Mouse (Mus musculus): ENCODE results near the gene Sh2d3c. TPM values are rescaled to one million over a fixed set of nuclear protein-coding genes. Genes with fewer than 3 reads are reported as not detected.

The Sh2d3c gene
- polyA plus RNA-seq, 1 experiment, result 106 TPM

DNA sequence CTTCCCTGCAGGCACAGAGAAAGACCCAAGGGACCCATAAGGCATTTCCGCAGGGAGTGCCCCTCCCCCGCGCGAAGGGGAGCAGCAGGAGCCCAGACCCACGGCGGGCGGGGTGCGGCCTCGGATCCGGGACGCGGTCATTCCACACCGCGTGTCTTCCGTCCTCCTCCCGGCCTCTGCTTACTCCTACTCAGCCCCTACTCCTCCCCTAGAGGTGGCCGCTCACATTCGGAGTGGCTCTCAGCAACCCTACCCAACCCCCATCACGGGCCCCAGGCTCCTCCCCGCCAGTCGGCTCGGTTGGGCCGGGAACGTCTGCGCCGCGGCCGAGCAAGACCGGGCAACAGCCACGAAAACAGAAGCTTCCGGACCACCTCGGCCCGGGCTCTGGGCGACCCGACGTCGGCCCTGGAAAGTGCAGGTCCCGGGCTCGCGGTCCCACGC, 8.7 kb upstream of the Sh2d3c start:
- H3K27ac ChIP-seq (ENCODE audit: control insufficient read depth, insufficient read depth, low read length), result no peak overlapping the region
- H3K4me3 ChIP-seq (ENCODE audit: control insufficient read depth, insufficient read depth, low read length), result peak overlapping the region; percentile 89
- peaks cover 29% of the 10 kb centered on the region for H3K36me3 ChIP-seq (ENCODE audit: control insufficient read depth, insufficient read depth, low read length)
- H3K4me1 ChIP-seq (replicated peaks; ENCODE audit: control insufficient read depth, insufficient read depth, low read length), result peaks cover 24% of the 10 kb centered on the region
- WGBS, result under 1% methylated on average over 41 of the region's 41 CpGs
- H3K27me3 ChIP-seq (ENCODE audit: control insufficient read depth, insufficient read depth, low read length), result no peaks in the 10 kb centered on the region
- TF ChIP-seq CTCF (IDR thresholded peaks at IDR 0.05; ENCODE audit: borderline replicate concordance, control insufficient read depth, extremely low read depth, insufficient read depth, low read length, poor library complexity) (no peak), POLR2A (IDR thresholded peaks at IDR 0.05; ENCODE audit: control insufficient read depth, extremely low read depth, insufficient read depth, low read length, poor library complexity) (no peak; the same call in 1 of the 2 replicates)
- DNase-seq, result peak; percentile 70

DNA sequence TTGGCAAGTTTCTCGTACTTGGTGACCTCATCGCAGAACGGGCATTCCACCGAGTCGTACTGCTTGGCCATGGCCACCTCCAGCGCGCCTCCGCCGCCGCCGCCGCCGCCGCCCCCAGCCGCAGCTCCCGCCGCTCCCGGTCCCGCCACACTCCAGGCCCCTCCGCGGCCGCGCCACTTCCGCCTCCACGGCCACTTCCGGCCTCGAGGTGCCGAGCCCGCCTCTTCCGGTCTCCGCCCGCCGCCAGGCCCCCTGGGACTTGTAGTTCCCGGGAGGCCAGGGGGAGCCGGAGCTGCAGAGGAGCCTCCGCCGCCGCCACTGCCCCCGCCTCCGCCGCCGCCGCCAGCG, 8.3 kb upstream of the Sh2d3c start:
- peak; percentile 96 for DNase-seq
- H3K36me3 ChIP-seq (ENCODE audit: control insufficient read depth, insufficient read depth, low read length), result peaks cover 27% of the 10 kb centered on the region
- peak overlapping the region; percentile 89 for H3K4me3 ChIP-seq (ENCODE audit: control insufficient read depth, insufficient read depth, low read length)
- under 1% methylated on average over 39 of the region's 44 CpGs for WGBS
- H3K4me1 ChIP-seq (replicated peaks; ENCODE audit: control insufficient read depth, insufficient read depth, low read length), result peaks cover 24% of the 10 kb centered on the region
- TF ChIP-seq CTCF (IDR thresholded peaks at IDR 0.05; ENCODE audit: borderline replicate concordance, control insufficient read depth, extremely low read depth, insufficient read depth, low read length, poor library complexity), result no peak
- peak; percentile 40; the same call in 1 of the 2 replicates for TF ChIP-seq POLR2A (IDR thresholded peaks at IDR 0.05; ENCODE audit: control insufficient read depth, extremely low read depth, insufficient read depth, low read length, poor library complexity)
- peak overlapping the region; percentile 38 for H3K27ac ChIP-seq (ENCODE audit: control insufficient read depth, insufficient read depth, low read length)
- no peaks in the 10 kb centered on the region for H3K27me3 ChIP-seq (ENCODE audit: control insufficient read depth, insufficient read depth, low read length)

DNA sequence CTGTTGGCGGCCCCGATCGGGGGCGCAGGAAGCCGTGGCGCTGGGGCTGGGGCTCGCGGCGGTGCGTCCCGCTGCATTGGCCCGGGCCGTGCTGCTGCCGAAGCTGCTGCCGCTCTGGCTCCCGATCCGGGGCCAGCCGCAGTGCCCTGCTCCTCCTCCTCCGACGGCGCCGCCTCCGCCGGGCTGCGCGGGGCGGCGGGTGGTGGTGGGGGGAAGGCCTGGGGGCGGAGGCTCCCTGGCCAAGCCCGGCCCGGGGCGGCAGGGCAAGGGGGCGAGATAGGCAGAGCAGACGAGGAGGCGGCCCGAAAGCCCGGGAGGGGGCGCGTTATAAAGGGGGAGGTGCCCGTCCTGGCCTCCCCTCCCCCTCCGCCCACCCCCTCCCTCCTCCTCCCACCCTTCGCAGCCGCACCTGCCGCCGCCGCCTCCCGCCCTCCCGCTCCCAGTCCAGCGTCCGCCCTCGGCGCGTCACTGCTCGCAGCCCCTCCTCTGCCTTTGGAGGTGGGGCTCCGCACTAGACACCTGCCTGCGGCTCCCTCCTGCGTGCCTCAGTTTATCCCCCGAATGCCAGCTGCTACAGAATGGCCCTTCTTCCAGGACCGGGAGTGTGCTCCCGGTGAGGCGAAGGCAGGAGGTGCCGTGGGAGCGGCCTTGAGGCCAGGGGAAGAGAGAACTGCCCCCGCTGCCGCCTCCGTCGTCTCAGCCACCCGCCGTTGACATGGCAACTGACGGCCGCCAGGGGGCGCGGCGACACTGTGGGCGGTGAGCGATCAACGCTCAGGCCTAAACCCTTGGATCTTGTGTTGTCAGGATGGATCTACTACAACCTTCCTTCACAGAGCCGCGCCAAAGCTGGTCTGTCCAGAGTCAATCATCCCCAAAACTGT, 7.7 kb upstream of the Sh2d3c start, which contains the start of gene Cdk9:
TSS of gene Cdk9 (minus strand) at position 143 of the 884 bp plus-strand sequence.
- H3K27ac ChIP-seq (ENCODE audit: control insufficient read depth, insufficient read depth, low read length), result peak within 1 kb of the TSS; percentile 38
- H3K4me3 ChIP-seq (ENCODE audit: control insufficient read depth, insufficient read depth, low read length), result peak within 1 kb of the TSS; percentile 89
- peaks cover 24% of the 10 kb centered on the region for H3K4me1 ChIP-seq (replicated peaks; ENCODE audit: control insufficient read depth, insufficient read depth, low read length)
- H3K27me3 ChIP-seq (ENCODE audit: control insufficient read depth, insufficient read depth, low read length), result no peaks in the 10 kb centered on the region
- WGBS, result under 1% methylated on average over 68 of the region's 79 CpGs
- peak; percentile 98 for TF ChIP-seq CTCF (IDR thresholded peaks at IDR 0.05; ENCODE audit: borderline replicate concordance, control insufficient read depth, extremely low read depth, insufficient read depth, low read length, poor library complexity)
- no peak; the same call in 1 of the 2 replicates for TF ChIP-seq POLR2A (IDR thresholded peaks at IDR 0.05; ENCODE audit: control insufficient read depth, extremely low read depth, insufficient read depth, low read length, poor library complexity)
- peak; percentile 91 for DNase-seq
- peaks cover 21% of the 10 kb centered on the region for H3K36me3 ChIP-seq (ENCODE audit: control insufficient read depth, insufficient read depth, low read length)

DNA sequence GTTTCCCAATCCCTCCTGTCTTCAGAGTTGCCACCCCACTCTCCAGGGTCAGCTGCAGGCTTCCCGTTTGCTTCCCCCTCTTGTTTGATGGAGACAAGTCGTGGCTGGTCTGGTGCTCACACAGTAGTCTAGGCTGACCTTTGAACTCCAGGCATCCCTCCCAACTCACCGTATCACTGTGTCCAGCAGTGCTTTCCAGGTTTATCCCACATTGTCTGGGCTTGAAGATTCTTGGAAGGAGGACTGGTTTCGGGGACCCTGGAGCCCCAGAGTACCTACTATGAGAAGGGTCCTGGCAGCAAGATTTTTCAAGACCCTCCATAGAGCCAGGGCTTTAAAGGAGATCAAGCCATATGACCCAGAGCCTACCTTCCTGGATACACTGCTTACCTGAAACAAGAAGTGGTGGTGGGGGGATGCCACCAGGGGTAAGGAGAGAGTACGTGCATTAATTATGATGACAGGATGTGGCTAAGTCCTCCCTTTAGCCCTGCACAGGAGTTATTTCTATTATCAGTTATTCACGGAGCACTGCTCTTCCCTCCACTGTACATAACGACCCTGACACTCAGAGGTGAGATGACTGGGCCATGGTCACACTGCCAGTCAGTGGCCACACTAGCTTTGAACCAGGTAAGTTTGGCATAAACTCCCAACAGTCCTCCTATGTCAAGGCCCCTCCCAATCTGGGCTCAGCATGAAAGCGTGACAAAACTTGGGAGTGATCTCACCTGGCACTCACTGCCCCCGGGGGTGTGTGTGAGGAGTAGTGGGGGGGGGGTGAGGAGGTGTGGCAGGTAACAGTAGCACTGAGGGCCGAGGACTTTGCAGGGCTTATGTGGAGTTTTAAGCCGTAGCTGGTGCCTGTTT, 6.5 kb upstream of the Sh2d3c start:
- no peak for TF ChIP-seq CTCF (IDR thresholded peaks at IDR 0.05; ENCODE audit: borderline replicate concordance, control insufficient read depth, extremely low read depth, insufficient read depth, low read length, poor library complexity)
- TF ChIP-seq POLR2A (IDR thresholded peaks at IDR 0.05; ENCODE audit: control insufficient read depth, extremely low read depth, insufficient read depth, low read length, poor library complexity), result no peak
- no peaks in the 10 kb centered on the region for H3K27me3 ChIP-seq (ENCODE audit: control insufficient read depth, insufficient read depth, low read length)
- 35% methylated on average over 11 of the region's 11 CpGs for WGBS
- no peak overlapping the region for H3K4me3 ChIP-seq (ENCODE audit: control insufficient read depth, insufficient read depth, low read length)
- no peak for DNase-seq
- H3K27ac ChIP-seq (ENCODE audit: control insufficient read depth, insufficient read depth, low read length), result peak overlapping the region; percentile 46
- peaks cover 34% of the 10 kb centered on the region for H3K4me1 ChIP-seq (replicated peaks; ENCODE audit: control insufficient read depth, insufficient read depth, low read length)
- H3K36me3 ChIP-seq (ENCODE audit: control insufficient read depth, insufficient read depth, low read length), result peaks cover 11% of the 10 kb centered on the region

DNA sequence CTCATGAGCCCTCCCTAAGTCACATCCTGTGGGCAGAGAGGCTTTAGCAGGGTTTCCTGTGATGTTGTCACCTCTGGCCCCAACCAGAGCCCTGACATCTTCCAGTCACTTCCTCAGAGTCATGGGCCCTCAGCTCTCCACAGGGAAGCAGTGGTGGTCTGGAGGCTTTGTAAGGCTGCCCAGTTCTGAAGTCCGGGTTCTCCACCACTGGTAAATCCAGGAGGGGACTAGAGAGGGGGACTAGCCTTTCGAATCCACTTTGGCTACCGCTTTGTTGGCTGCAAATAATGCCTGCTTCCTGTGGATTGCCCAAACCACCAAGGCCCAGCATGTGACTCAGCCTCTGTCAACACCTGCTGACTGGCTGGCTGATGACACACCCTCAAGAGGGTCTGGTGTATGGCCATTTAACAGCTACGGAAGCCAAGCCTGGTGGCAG, 5.8 kb upstream of the Sh2d3c start:
- Histone ChIP-seq H3K4me3 (ENCODE audit: control insufficient read depth, insufficient read depth, low read length) (no peak overlapping the region), H3K36me3 (ENCODE audit: control insufficient read depth, insufficient read depth, low read length) (peaks cover 4% of the 10 kb centered on the region), H3K27me3 (ENCODE audit: control insufficient read depth, insufficient read depth, low read length) (no peaks in the 10 kb centered on the region), H3K4me1 (replicated peaks; ENCODE audit: control insufficient read depth, insufficient read depth, low read length) (peaks cover 40% of the 10 kb centered on the region), H3K27ac (ENCODE audit: control insufficient read depth, insufficient read depth, low read length) (peak overlapping the region; percentile 46)
- DNase-seq, result peak; percentile 32
- 21% methylated on average over 4 of the region's 4 CpGs for WGBS
- TF ChIP-seq POLR2A (IDR thresholded peaks at IDR 0.05; ENCODE audit: control insufficient read depth, extremely low read depth, insufficient read depth, low read length, poor library complexity) (no peak), CTCF (IDR thresholded peaks at IDR 0.05; ENCODE audit: borderline replicate concordance, control insufficient read depth, extremely low read depth, insufficient read depth, low read length, poor library complexity) (0 out of 2 replicates have a peak, but pooled peaks have one; percentile 13)

DNA sequence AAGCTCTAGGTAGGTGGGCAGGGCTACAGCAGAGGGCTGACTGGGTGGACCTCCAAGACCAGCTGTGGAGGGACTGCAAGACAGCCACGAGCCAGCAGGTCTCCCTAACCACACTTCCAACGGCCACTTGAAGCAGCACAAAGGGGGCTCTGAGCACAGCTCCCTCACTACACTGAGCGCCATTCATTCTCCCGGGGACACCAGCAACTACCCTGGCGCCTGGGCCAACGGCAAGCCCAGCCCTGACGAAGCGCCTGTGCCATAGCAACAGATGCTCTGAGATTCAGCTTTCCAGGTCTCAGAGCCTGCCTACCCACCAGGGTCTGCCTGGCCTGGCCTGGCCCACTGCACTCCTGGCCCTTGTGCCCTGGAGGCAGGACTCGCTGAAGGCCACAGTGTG, 2.1 kb upstream of the Sh2d3c start:
- Histone ChIP-seq H3K4me3 (ENCODE audit: control insufficient read depth, insufficient read depth, low read length) (no peak overlapping the region), H3K36me3 (ENCODE audit: control insufficient read depth, insufficient read depth, low read length) (no peaks in the 10 kb centered on the region), H3K27ac (ENCODE audit: control insufficient read depth, insufficient read depth, low read length) (no peak overlapping the region), H3K27me3 (ENCODE audit: control insufficient read depth, insufficient read depth, low read length) (no peaks in the 10 kb centered on the region), H3K4me1 (replicated peaks; ENCODE audit: control insufficient read depth, insufficient read depth, low read length) (peaks cover 58% of the 10 kb centered on the region)
- no peak for DNase-seq
- TF ChIP-seq POLR2A (IDR thresholded peaks at IDR 0.05; ENCODE audit: control insufficient read depth, extremely low read depth, insufficient read depth, low read length, poor library complexity), result no peak
- WGBS, result 39% methylated on average over 9 of the region's 9 CpGs
